Mouse (Mus musculus) embryonic fibroblast, embryonic 13.5 days (primary cell): ENCODE data around the gene Aldoart2.
"Not testable (repeated sequence)": the region's sequence is repeated elsewhere in the genome, so short reads cannot be mapped to it uniquely, and the experiment has no call there.

ENCODE experiments used
- CTCF ChIP-seq: IDR thresholded peaks from 2 replicates; pipeline ENCODE4 v1.5.1; 2011; ENCODE audit warnings: mild to moderate bottlenecking, control low read depth, low read length, moderate library complexity, borderline replicate concordance; ENCODE audit not compliant: insufficient read depth
- POLR2A ChIP-seq: IDR thresholded peaks from 2 replicates; pipeline ENCODE4 v1.6.1; 2011; ENCODE audit warnings: low read depth, mild to moderate bottlenecking, control low read depth, low read length, moderate library complexity

DNA sequence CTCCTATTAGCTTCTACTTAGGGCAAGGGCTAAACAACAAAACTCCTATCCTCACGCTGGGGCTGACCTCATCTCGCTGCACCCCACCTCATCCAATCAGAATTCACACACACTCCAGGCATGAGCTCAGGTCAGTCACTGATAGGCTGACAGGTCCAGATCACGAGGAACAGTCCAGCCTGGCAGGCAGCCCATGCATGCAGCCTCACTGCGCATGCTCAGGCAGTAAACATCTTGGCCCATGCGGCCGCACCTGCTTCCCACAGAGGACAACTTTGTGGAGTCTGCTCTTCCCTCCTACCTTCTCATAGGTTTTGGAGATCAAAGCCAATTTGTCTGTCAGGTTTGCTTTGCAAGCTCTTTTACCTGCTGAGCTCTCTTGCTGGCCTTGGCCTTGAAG is 10.1 kb upstream of the Aldoart2 start:
- TF ChIP-seq CTCF, POLR2A: not testable (repeated sequence)
